Mouse (Mus musculus) adrenal gland, postnatal 25 days (tissue): ENCODE data around the gene Insyn1. TPM values are rescaled to one million over a fixed set of nuclear protein-coding genes. Genes with fewer than 3 reads are reported as not detected.

Experiments
- DNase-seq: peaks from one replicate; pipeline ENCODE4 v3.0.0; 2021; ENCODE audit warnings: mixed read lengths
- long read RNA-seq: library from polyadenylated mRNA; stranded (forward); transcript quantifications from one replicate; pipeline ENCODE4 v2.0.0, GENCODE M21; 2021
- total RNA-seq: library from RNA; stranded (reverse); gene quantifications from 2 replicates; pipeline ENCODE4 v1.2.3, GENCODE M21; 2021

Gene Insyn1
- total RNA-seq, result 8.0 and 10.2 TPM in 2 replicates
- long read RNA-seq, partial matches to known transcripts, result 0 of 5 reads
- long read RNA-seq, other reads (novel, unspliced or antisense), result 0 of 5 reads

- DNase-seq, result peak; percentile 78
Measured at GRCm38 (mm10) chr9:58487851-58488801, at the start of gene Insyn1. Insyn1 (plus strand) TSS chr9:58488603.

- DNase-seq, result no peak
Measured at GRCm38 (mm10) chr9:58438921-58439396, 49.4 kb upstream of the Insyn1 start.

GRCm38 (mm10) chr9:58440100-58440499 is 48.3 kb upstream of the Insyn1 start:
- peak; percentile 50 for DNase-seq

GRCm38 (mm10) chr9:58440614-58441013 is 47.8 kb upstream of the Insyn1 start:
- no peak for DNase-seq

GRCm38 (mm10) chr9:58441351-58442104 is 46.9 kb upstream of the Insyn1 start:
- DNase-seq, result peak; percentile 35

- DNase-seq, result no peak
Measured at GRCm38 (mm10) chr9:58442105-58443010, 46.0 kb upstream of the Insyn1 start.

- DNase-seq, result no peak
Measured at GRCm38 (mm10) chr9:58443061-58443460, 45.3 kb upstream of the Insyn1 start.

- DNase-seq, result no peak
Measured at GRCm38 (mm10) chr9:58446829-58447228, 41.6 kb upstream of the Insyn1 start.

GRCm38 (mm10) chr9:58447997-58448595 is 40.3 kb upstream of the Insyn1 start:
- DNase-seq, result no peak

- DNase-seq, result no peak
Measured at GRCm38 (mm10) chr9:58449526-58449925, 38.9 kb upstream of the Insyn1 start.

- DNase-seq, result no peak
Measured at GRCm38 (mm10) chr9:58453791-58454378, 34.5 kb upstream of the Insyn1 start.

GRCm38 (mm10) chr9:58454886-58455285 is 33.5 kb upstream of the Insyn1 start:
- no peak for DNase-seq

GRCm38 (mm10) chr9:58455798-58456197 is 32.6 kb upstream of the Insyn1 start:
- no peak for DNase-seq

GRCm38 (mm10) chr9:58457481-58457955 is 30.9 kb upstream of the Insyn1 start:
- no peak for DNase-seq

- DNase-seq, result no peak
Measured at GRCm38 (mm10) chr9:58458341-58458740, 30.1 kb upstream of the Insyn1 start.

GRCm38 (mm10) chr9:58458856-58459553 is 29.4 kb upstream of the Insyn1 start:
- DNase-seq, result no peak

GRCm38 (mm10) chr9:58467345-58468025 is 20.9 kb upstream of the Insyn1 start:
- DNase-seq, result no peak

GRCm38 (mm10) chr9:58470466-58470865 is 17.9 kb upstream of the Insyn1 start:
- DNase-seq, result no peak

GRCm38 (mm10) chr9:58473211-58473815 is 15.1 kb upstream of the Insyn1 start:
- no peak for DNase-seq
